Mouse (Mus musculus) stomach, postnatal 0 days (tissue): ENCODE measurements around the gene Zfp426. TPM values are rescaled to one million over a fixed set of nuclear protein-coding genes. Genes with fewer than 3 reads are reported as not detected.

ENCODE experiments used
- ATAC-seq: fragments of 200-750 bp; cut with Nextera tagmentation; 2 replicates; pipeline ENCODE4 v1.8.0; 2017; ENCODE audit not compliant: low FRiP score, low TSS enrichment
- DNase-seq: peaks from one replicate; pipeline ENCODE4 v3.0.0-alpha.2; 2016; ENCODE audit warnings: low spot score
- H3K27ac ChIP-seq: fragments of 300-500 bp; sonication (generic); replicated peaks from 2 replicates; pipeline ENCODE4 v1.5.1; 2014; ENCODE audit warnings: mild to moderate bottlenecking, control low read depth
- H3K27me3 ChIP-seq: fragments of 300-500 bp; sonication (generic); 2 replicates; pipeline ENCODE4 v1.6.1; 2014; ENCODE audit warnings: low read length; ENCODE audit not compliant: control insufficient read depth, insufficient read depth
- H3K36me3 ChIP-seq: fragments of 300-500 bp; sonication (generic); 2 replicates; pipeline ENCODE4 v1.6.1; 2014; ENCODE audit warnings: low read length, mixed read lengths; ENCODE audit not compliant: control insufficient read depth, insufficient read depth
- H3K4me1 ChIP-seq: fragments of 300-500 bp; sonication (generic); replicated peaks from 2 replicates; pipeline ENCODE4 v1.6.1; 2014; ENCODE audit warnings: antibody characterized with exemption; ENCODE audit not compliant: control insufficient read depth, insufficient read depth
- H3K4me2 ChIP-seq: fragments of 300-500 bp; sonication (generic); replicated peaks from 2 replicates; pipeline ENCODE4 v1.6.1; 2014; ENCODE audit warnings: low read depth, mild to moderate bottlenecking, control low read depth, moderate library complexity
- H3K4me3 ChIP-seq: fragments of 300-500 bp; sonication (generic); 2 replicates; pipeline ENCODE4 v1.5.1; 2014; ENCODE audit warnings: low read depth, low read length, control low read depth
- H3K9ac ChIP-seq: fragments of 300-500 bp; sonication (generic); 2 replicates; pipeline ENCODE4 v1.6.1; 2014; ENCODE audit warnings: mild to moderate bottlenecking, low read length, control low read depth, mixed read lengths
- H3K9me3 ChIP-seq: fragments of 300-500 bp; sonication (generic); 2 replicates; pipeline ENCODE4 v1.6.1; 2016; ENCODE audit warnings: low read length; ENCODE audit not compliant: control insufficient read depth
- CTCF ChIP-seq: IDR thresholded peaks from 2 replicates; pipeline ENCODE4 v1.5.1; 2016; ENCODE audit warnings: antibody characterized with exemption, low read depth, mild to moderate bottlenecking, moderate library complexity
- EP300 ChIP-seq: optimal IDR thresholded peaks from 2 replicates; pipeline ENCODE3; 2016; ENCODE audit warnings: antibody characterized with exemption
- WGBS: fragments of 180-500 bp; shearing (Covaris S2); extraction: QIAGEN DNeasy Blood & Tissue Kit; methylation state at CpG from one replicate; pipeline ENCODE4 v1.1.7; 2014; 5-methylcytosine and 5-hydroxymethylcytosine counted together
- polyA plus RNA-seq: library from polyadenylated mRNA; unstranded; fragments of >200 nt; fragmentation: Nextera tagmentation; extraction: Ambion mirVana; gene quantifications from 2 replicates; pipeline ENCODE4 v1.2.1, GENCODE M21; 2015

The Zfp426 gene
- polyA plus RNA-seq, 1 experiment from 2014 or later, result 7.1 TPM

DNA sequence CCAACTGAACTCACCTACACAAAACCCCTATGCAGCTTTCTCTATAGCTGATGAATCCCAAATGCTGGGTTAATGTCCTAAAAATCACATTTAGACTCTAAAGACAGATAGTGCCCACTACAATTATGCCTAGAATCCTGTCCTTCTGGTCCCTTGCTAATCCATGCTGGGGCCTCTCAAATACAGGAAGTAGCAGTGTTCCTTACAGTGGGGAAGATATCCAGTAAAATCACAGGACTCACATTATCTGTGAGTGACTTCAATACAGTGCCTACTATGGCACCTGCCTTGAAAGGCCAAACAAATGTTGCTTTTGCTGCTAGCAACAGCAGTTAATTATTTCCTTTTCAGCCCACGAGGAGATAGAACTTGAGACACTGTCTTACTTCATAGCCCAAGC, 17.8 kb upstream of the Zfp426 start:
- WGBS, result 44% methylated on average over 1 of the region's 1 CpGs
- H3K4me3 ChIP-seq, result no peak overlapping the region
- H3K27me3 ChIP-seq, result no peaks in the 10 kb centered on the region
- ATAC-seq, result no peak
- H3K4me1 ChIP-seq, result no peaks in the 10 kb centered on the region
- H3K9me3 ChIP-seq, result no peaks in the 10 kb centered on the region
- TF ChIP-seq EP300, result no peak
- TF ChIP-seq CTCF, result no peak
- no peak overlapping the region for H3K9ac ChIP-seq
- H3K27ac ChIP-seq, result no peak overlapping the region; the same call in 1 of the 2 replicates
- no peak for DNase-seq
- 0 out of 2 replicates have a peak, but pooled peaks cover 4% of the 10 kb centered on the region for H3K36me3 ChIP-seq
- no peak overlapping the region for H3K4me2 ChIP-seq

DNA sequence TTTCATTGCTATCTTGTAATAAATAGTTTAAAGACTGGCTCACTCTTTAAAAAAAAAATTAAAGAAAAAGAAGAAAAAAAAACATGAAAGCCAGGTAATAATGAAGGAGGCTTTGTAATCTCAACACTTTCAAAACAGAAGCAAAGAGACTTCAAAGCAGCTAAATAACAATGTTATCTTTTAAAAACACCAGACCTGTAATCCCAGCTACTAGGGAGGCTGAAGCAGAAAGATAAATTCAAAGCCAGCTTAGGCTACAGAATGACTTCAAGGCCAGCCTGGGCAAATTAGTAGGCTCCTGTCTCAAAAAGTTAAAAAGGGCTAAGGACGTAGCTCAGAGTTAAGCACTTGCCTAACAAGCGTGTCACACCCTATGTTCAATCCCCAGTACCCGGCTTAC, 17.1 kb upstream of the Zfp426 start:
- 0 out of 2 replicates have a peak, but pooled peaks cover 5% of the 10 kb centered on the region for H3K36me3 ChIP-seq
- TF ChIP-seq CTCF (no peak), EP300 (no peak)
- no peak overlapping the region for H3K9ac ChIP-seq
- DNase-seq (no peak), ATAC-seq (no peak)
- no peak overlapping the region for H3K27ac ChIP-seq
- no peak overlapping the region for H3K4me3 ChIP-seq
- no peaks in the 10 kb centered on the region for H3K9me3 ChIP-seq
- no peaks in the 10 kb centered on the region for H3K27me3 ChIP-seq
- H3K4me2 ChIP-seq, result no peak overlapping the region
- WGBS, result 59% methylated on average over 3 of the region's 3 CpGs
- no peaks in the 10 kb centered on the region for H3K4me1 ChIP-seq

DNA sequence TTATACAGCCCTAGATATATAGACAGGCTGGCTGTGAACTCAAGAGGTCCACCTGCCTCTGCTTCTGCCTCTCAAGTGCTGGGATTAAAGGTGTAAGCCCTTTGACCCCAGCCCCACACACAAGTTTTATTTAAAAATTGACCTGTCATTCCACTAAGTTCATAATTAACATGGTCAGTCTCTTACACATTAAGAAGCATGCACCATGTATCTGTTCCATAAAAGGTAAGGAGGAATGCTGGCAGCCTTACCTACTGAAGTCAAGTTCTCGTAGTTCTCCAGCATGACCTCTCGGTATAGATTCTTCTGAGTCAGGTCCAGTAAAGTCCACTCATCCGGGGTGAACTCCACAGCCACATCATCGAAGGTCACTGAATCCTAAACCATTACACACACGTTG, 12.3 kb upstream of the Zfp426 start:
- WGBS, result 87% methylated on average over 5 of the region's 5 CpGs
- peaks cover 17% of the 10 kb centered on the region; the same call in 1 of the 2 replicates for H3K36me3 ChIP-seq

DNA sequence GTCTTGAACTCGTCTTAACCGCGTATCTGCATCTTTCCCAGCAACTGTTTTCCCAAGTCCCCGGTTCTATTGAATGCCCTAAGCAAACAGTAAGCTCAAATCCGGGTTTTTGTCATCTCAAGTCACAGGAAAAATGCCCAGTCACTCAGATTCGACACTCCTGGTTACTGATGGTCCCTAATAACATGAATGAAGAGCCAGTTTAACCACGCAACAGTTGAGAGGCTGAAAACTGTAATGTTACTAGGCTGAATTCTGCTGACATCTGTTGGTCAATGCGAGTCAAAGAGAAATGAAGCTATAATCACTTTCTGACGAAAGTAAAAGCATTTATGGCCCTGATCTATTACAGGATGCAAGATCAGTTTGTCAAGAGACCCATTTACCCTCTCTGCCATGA, 735 bp upstream of the Zfp426 start:
- Histone ChIP-seq H3K4me1 (no peaks in the 10 kb centered on the region), H3K27ac (peak overlapping the region; percentile 93), H3K4me3 (peak overlapping the region; percentile 72), H3K27me3 (no peaks in the 10 kb centered on the region), H3K36me3 (peaks cover 5% of the 10 kb centered on the region), H3K9me3 (no peaks in the 10 kb centered on the region), H3K9ac (peak overlapping the region; percentile 88), H3K4me2 (peak overlapping the region; percentile 81)
- TF ChIP-seq EP300 (no peak), CTCF (peak; percentile 46)
- 2% methylated on average over 9 of the region's 9 CpGs for WGBS
- peak; percentile 15 for DNase-seq
- ATAC-seq, result peak; percentile 18; the same call in 1 of the 2 replicates

More for the DNA sequence above, 12.3 kb upstream of the Zfp426 start:
- H3K27me3 ChIP-seq, result no peaks in the 10 kb centered on the region
- no peak overlapping the region for H3K4me3 ChIP-seq
- no peak overlapping the region for H3K27ac ChIP-seq
- H3K4me2 ChIP-seq, result no peak overlapping the region
- no peak overlapping the region for H3K9ac ChIP-seq
- no peak for ATAC-seq
- no peaks in the 10 kb centered on the region for H3K4me1 ChIP-seq
- DNase-seq, result no peak
- no peaks in the 10 kb centered on the region for H3K9me3 ChIP-seq
- TF ChIP-seq CTCF, result no peak
- no peak for TF ChIP-seq EP300

DNA sequence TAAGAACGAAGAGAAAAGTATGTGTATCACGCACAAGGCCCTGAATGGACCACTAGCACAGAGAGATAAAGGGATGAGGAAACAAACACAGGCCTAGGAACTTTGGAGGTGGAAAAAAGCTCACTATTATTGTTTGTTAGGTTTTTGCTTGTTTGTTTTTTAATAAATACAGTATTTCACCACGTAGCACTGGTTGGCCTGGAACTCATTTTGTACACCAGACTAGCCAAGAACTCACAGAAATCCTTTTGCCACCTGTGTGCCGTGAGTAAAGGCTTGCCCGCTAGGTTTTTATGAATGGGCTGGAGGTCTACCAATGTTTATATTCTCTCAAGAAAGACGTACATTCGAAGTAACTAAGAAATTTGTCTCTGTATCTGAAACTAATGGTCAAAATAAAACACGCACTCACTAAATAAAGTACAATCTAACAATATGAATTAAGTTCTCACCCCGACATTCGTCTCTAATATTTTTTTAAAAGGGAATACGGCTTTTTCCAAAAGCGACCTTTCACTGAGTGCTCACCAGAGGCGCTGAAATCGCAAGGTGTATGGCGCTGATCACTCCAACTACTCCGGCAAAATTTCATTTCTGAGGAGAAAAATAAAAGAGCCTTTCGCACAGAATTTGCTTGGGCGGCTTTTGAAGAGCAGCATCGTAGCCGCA, 554 bp downstream of the Zfp426 start:
- Histone ChIP-seq H3K4me1 (no peaks in the 10 kb centered on the region), H3K27ac (peak overlapping the region; percentile 93), H3K4me2 (peak overlapping the region; percentile 81), H3K36me3 (peaks cover 1% of the 10 kb centered on the region), H3K9ac (peak overlapping the region; percentile 88), H3K9me3 (no peaks in the 10 kb centered on the region), H3K4me3 (peak overlapping the region; percentile 72), H3K27me3 (no peaks in the 10 kb centered on the region)
- DNase-seq, result no peak
- no peak for ATAC-seq
- TF ChIP-seq EP300 (no peak), CTCF (no peak)
- WGBS, result 6% methylated on average over 20 of the region's 20 CpGs

DNA sequence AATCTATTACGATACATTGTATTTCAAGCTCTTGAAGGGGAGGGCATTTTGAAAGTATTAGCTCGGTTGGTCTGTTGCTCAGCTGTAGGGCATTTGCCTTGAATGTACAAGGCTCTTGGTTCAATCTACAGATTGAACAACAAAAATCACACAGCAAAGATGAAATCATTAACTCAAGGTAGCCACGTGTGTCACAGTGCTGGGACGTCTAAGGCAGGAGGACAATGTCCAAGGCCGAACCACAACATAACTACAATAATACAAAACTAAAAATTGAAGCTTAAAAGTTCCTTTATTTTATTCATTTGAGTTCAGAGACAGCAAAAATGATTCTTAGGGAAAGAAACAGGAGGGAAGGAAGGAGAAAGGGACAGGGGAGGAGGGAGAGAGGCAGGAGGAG, 3.0 kb downstream of the Zfp426 start:
- H3K36me3 ChIP-seq, result peaks cover 3% of the 10 kb centered on the region; the same call in 1 of the 2 replicates
- H3K27me3 ChIP-seq, result no peaks in the 10 kb centered on the region
- no peak overlapping the region for H3K4me3 ChIP-seq
- no peak overlapping the region for H3K27ac ChIP-seq
- H3K4me2 ChIP-seq, result no peak overlapping the region
- DNase-seq, result no peak
- H3K4me1 ChIP-seq, result no peaks in the 10 kb centered on the region
- H3K9me3 ChIP-seq, result no peaks in the 10 kb centered on the region
- no peak overlapping the region for H3K9ac ChIP-seq
- WGBS, result 92% methylated on average over 5 of the region's 5 CpGs
- no peak for ATAC-seq
- TF ChIP-seq EP300 (no peak), CTCF (no peak)
